ENCODE assay signal across 8 mouse cellular contexts in the genomic region with DNA sequence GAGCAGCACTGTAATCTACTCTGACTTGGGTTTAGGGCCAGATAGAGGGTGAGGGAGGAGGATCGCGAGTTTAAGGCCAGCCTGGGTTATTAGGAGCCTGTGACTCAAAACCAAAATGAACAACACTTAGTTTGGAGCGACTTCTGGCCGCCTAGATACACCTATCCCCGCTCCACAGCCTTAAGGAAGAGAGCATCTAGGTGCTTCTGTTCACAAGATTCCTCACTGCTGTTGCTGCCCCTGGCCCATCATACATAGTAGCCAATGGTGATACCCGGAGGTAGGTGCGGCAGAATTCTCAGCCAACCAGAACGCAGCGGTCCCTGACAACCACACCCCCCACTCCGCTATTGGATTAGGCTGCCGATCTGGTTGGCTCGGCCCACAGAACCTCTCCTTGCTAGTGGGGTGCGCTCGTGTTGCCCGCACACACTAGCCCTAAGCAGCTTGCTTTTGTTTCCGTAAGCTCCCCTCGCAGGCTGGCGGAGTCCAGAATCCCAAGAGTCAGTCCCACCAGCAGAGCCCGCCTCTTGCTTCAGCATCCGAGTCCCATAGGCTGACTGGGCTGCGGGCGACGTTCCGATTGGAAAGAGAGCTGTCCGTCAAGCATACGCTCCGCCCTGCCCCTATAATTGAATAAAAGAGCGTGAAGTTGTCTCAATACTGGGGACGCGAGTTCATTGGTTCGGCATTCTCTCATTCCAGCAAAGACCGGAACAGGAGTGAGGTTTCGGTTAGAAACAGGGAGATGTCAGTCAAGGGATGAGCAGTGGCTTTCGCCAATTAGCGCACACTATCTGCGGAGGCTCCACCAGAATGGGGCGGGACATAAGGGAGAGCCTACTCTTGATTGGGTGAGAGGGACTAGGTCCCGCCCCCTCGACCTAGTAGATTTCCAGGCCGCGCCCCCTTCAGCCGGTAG. TPM values are rescaled to one million over a fixed set of nuclear protein-coding genes. Genes with fewer than 3 reads are reported as not detected.
A peak's percentile ranks its signal among the peaks of the same experiment; 100 is the strongest.
DNase-seq lines count a peak whose midpoint lies in the region; ATAC-seq and TF ChIP-seq lines count a peak whose summit lies in the region.

A gene (plus strand): TSS at position 918 of the 922 bp plus-strand sequence.

- peaks cover 28% of the 10 kb centered on the region for H3K36me3 ChIP-seq in megakaryocyte, embryonic 14.5 days (replicated peaks; ENCODE audit: low read length)

- no peak for TF ChIP-seq CTCF in cortical plate, adult 2 months (IDR thresholded peaks at IDR 0.05; ENCODE audit: extremely low read depth, insufficient read depth, low read length)

- DNase-seq in gastrocnemius, adult 8-10 months (ENCODE audit: low spot score in 2 of 2): peak; percentile 95 to 97
- DNase-seq in hindlimb bud, embryonic 11.5 days (ENCODE audit: extremely low spot score, low read depth, low spot score): peak; percentile 96
- peak; percentile 97 to 99 for DNase-seq in left cerebral cortex, adult 8-10 months (ENCODE audit: low spot score in 2 of 2)
- peak; percentile 97 to 99 for DNase-seq in right cerebral cortex, postnatal 10 days (ENCODE audit: low spot score in 2 of 2)
- DNase-seq in urinary bladder, postnatal 25 days (ENCODE audit: low spot score): peak; percentile 97

- H3K27me3 ChIP-seq in megakaryocyte, embryonic 14.5 days (replicated peaks): no peaks in the 10 kb centered on the region

- peak within 1 kb of the TSS; percentile 79 for H3K4me3 ChIP-seq in cortical plate, adult 2 months (ENCODE audit: insufficient read depth, low read length)
- H3K4me3 ChIP-seq in megakaryocyte, embryonic 14.5 days (replicated peaks): peak within 1 kb of the TSS; percentile 98

- peak; percentile 85 for ATAC-seq in activated CD4-positive, CD25-positive, alpha-beta regulatory T cell, adult 4 months

- no peaks in the 10 kb centered on the region for H3K4me1 ChIP-seq in cortical plate, adult 2 months (ENCODE audit: control insufficient read depth, insufficient read depth, low read length)
- H3K4me1 ChIP-seq in megakaryocyte, embryonic 14.5 days: peaks cover 50% of the 10 kb centered on the region

- H3K27ac ChIP-seq in cortical plate, adult 2 months (ENCODE audit: insufficient read depth, low read length): peak within 1 kb of the TSS; percentile 86

- peak; percentile 86 for TF ChIP-seq POLR2A in cortical plate, adult 2 months (IDR thresholded peaks at IDR 0.05; ENCODE audit: extremely low read depth, insufficient read depth, low read length)

- no peaks in the 10 kb centered on the region for H3K9me3 ChIP-seq in megakaryocyte, embryonic 14.5 days

RNA-seq across cellular contexts. Expression of the gene that starts here (rescaled TPM):
- polyA plus RNA-seq in activated CD4-positive, CD25-positive, alpha-beta regulatory T cell, adult 4 months (2017; shearing (Covaris generic)): 10 to 100 TPM; 10.9 to 16.9 TPM
- 7.3 and 8.5 TPM in 2 replicates for polyA plus RNA-seq in cortical plate, adult 2 months (2012; rRNA removed)
- total RNA-seq in gastrocnemius, adult 8-10 months (2022): 1 to 10 TPM; 2.4 to 3.4 (median 3.1) TPM
- total RNA-seq in left cerebral cortex, adult 8-10 months (2022): 10 to 100 TPM; 22.0 to 26.2 (median 23.0) TPM
- polyA plus RNA-seq in megakaryocyte, embryonic 14.5 days (2012; ENCODE audit: insufficient read depth, low replicate concordance): 6.0 TPM in 2 replicates

Comparison
In these comparisons a context has a peak if more than half of its experiments do, and no peak if none do; other contexts are left out.
1. Peak in every context shown above with its lines: DNase-seq, ATAC-seq, H3K4me3 ChIP-seq and H3K27ac ChIP-seq.
2. RNA of the gene that starts here (total RNA-seq): 22.0 to 26.2 TPM in left cerebral cortex, adult 8-10 months; 2.4 to 3.4 TPM in gastrocnemius, adult 8-10 months; every median in the first group is over 4 times any median in the second.